Mouse (Mus musculus): ENCODE results near the gene Ambra1. TPM values are rescaled to one million over a fixed set of nuclear protein-coding genes. Genes with fewer than 3 reads are reported as not detected.

The Ambra1 gene
- total and polyA plus RNA-seq, 3 experiments, result 12.7 to 15.3 (median 14.7) TPM

GRCm38 (mm10) chr2:91932160-91932711, 202.3 kb downstream of the Ambra1 start, which contains the start of gene Mdk:
Gene Mdk, minus strand, starts transcription at chr2:91932297.
- Histone ChIP-seq H3K27me3 (ENCODE audit: control insufficient read depth, insufficient read depth, low read length) (no peaks in the 10 kb centered on the region), H3K79me2 (replicated peaks; ENCODE audit: control insufficient read depth, insufficient read depth, low read length) (no peaks in the 10 kb centered on the region), H3K36me3 (ENCODE audit: control insufficient read depth, insufficient read depth, low read length) (no peaks in the 10 kb centered on the region), H3K9ac (ENCODE audit: low read depth, low read length) (peak within 1 kb of the TSS; percentile 62), H3K27ac (no peak within 1 kb of the TSS), H3K4me3 (peak within 1 kb of the TSS; percentile 29; the same call in 1 of the 2 replicates), H3K4me1 (ENCODE audit: control insufficient read depth, insufficient read depth, low read length) (no peaks in the 10 kb centered on the region)
- WGBS, result 28% methylated on average over 15 of the region's 16 CpGs
- intact Hi-C loops (cut with DNase I), result no loop called here
- TF ChIP-seq CTCF (IDR thresholded peaks at IDR 0.05) (no peak), POLR2A (IDR thresholded peaks at IDR 0.05; ENCODE audit: insufficient read depth, low read depth, low read length) (no peak), EP300 (IDR thresholded peaks at IDR 0.05; ENCODE audit: insufficient read depth, low read depth, low read length) (no peak)
- DNase-seq, result peak; percentile 6 to 21

- Histone ChIP-seq H3K27ac (no peak overlapping the region), H3K36me3 (ENCODE audit: control insufficient read depth, insufficient read depth, low read length) (no peaks in the 10 kb centered on the region), H3K27me3 (ENCODE audit: control insufficient read depth, insufficient read depth, low read length) (no peaks in the 10 kb centered on the region), H3K4me3 (no peak overlapping the region), H3K4me1 (ENCODE audit: control insufficient read depth, insufficient read depth, low read length) (no peaks in the 10 kb centered on the region), H3K79me2 (replicated peaks; ENCODE audit: control insufficient read depth, insufficient read depth, low read length) (no peaks in the 10 kb centered on the region), H3K9ac (ENCODE audit: low read depth, low read length) (no peak overlapping the region)
- no peak for TF ChIP-seq EP300 (IDR thresholded peaks at IDR 0.05; ENCODE audit: insufficient read depth, low read depth, low read length)
- peak in 1 of 2 experiments; percentile 2 for DNase-seq
- WGBS, result 40% methylated on average over 6 of the region's 6 CpGs
- intact Hi-C loops (cut with DNase I), result no loop called here
These were observed 202.9 kb downstream of the Ambra1 start for GRCm38 (mm10) chr2:91932737-91933350.

- WGBS, result 83% methylated on average over 9 of the region's 9 CpGs
- TF ChIP-seq POLR2A (IDR thresholded peaks at IDR 0.05; ENCODE audit: insufficient read depth, low read depth, low read length) (no peak), CTCF (IDR thresholded peaks at IDR 0.05) (no peak), EP300 (IDR thresholded peaks at IDR 0.05; ENCODE audit: insufficient read depth, low read depth, low read length) (no peak)
- Histone ChIP-seq H3K27ac (no peak overlapping the region), H3K79me2 (replicated peaks; ENCODE audit: control insufficient read depth, insufficient read depth, low read length) (no peaks in the 10 kb centered on the region), H3K36me3 (ENCODE audit: control insufficient read depth, insufficient read depth, low read length) (no peaks in the 10 kb centered on the region), H3K4me3 (no peak overlapping the region), H3K27me3 (ENCODE audit: control insufficient read depth, insufficient read depth, low read length) (no peaks in the 10 kb centered on the region), H3K4me1 (ENCODE audit: control insufficient read depth, insufficient read depth, low read length) (no peaks in the 10 kb centered on the region), H3K9ac (ENCODE audit: low read depth, low read length) (no peak overlapping the region)
- intact Hi-C loops (cut with DNase I), result no loop called here
- peak in 1 of 2 experiments; percentile 18 for DNase-seq
These were observed 203.5 kb downstream of the Ambra1 start for GRCm38 (mm10) chr2:91933471-91933870.

- no peaks in the 10 kb centered on the region for H3K36me3 ChIP-seq (ENCODE audit: control insufficient read depth, insufficient read depth, low read length)
- no peak overlapping the region for H3K27ac ChIP-seq
These were observed 204.1 kb downstream of the Ambra1 start for GRCm38 (mm10) chr2:91934016-91934415.

GRCm38 (mm10) chr2:91934826-91935525, 205.0 kb downstream of the Ambra1 start:
- no peaks in the 10 kb centered on the region for H3K27me3 ChIP-seq (ENCODE audit: control insufficient read depth, insufficient read depth, low read length)
- H3K4me3 ChIP-seq, result no peak overlapping the region
- H3K27ac ChIP-seq, result no peak overlapping the region
- DNase-seq, result peak in 1 of 2 experiments; percentile 12
- no peaks in the 10 kb centered on the region for H3K36me3 ChIP-seq (ENCODE audit: control insufficient read depth, insufficient read depth, low read length)
- intact Hi-C loops (cut with DNase I), result no loop called here
- H3K79me2 ChIP-seq (replicated peaks; ENCODE audit: control insufficient read depth, insufficient read depth, low read length), result no peaks in the 10 kb centered on the region
- TF ChIP-seq CTCF (IDR thresholded peaks at IDR 0.05), result no peak
- no peak for TF ChIP-seq EP300 (IDR thresholded peaks at IDR 0.05; ENCODE audit: insufficient read depth, low read depth, low read length)
- TF ChIP-seq POLR2A (IDR thresholded peaks at IDR 0.05; ENCODE audit: insufficient read depth, low read depth, low read length), result no peak
- 69% methylated on average over 9 of the region's 9 CpGs for whole genome bisulfite sequencing
- no peak overlapping the region for H3K9ac ChIP-seq (ENCODE audit: low read depth, low read length)
- no peaks in the 10 kb centered on the region for H3K4me1 ChIP-seq (ENCODE audit: control insufficient read depth, insufficient read depth, low read length)

More at GRCm38 (mm10) chr2:91934016-91934415, 204.1 kb downstream of the Ambra1 start:
- TF ChIP-seq POLR2A (IDR thresholded peaks at IDR 0.05; ENCODE audit: insufficient read depth, low read depth, low read length) (no peak), EP300 (IDR thresholded peaks at IDR 0.05; ENCODE audit: insufficient read depth, low read depth, low read length) (no peak), CTCF (IDR thresholded peaks at IDR 0.05) (no peak)
- H3K4me3 ChIP-seq, result no peak overlapping the region
- no peaks in the 10 kb centered on the region for H3K27me3 ChIP-seq (ENCODE audit: control insufficient read depth, insufficient read depth, low read length)
- H3K4me1 ChIP-seq (ENCODE audit: control insufficient read depth, insufficient read depth, low read length), result no peaks in the 10 kb centered on the region
- 51% methylated on average over 8 of the region's 8 CpGs for WGBS
- DNase-seq, result peak in 1 of 2 experiments; percentile 16
- H3K79me2 ChIP-seq (replicated peaks; ENCODE audit: control insufficient read depth, insufficient read depth, low read length), result no peaks in the 10 kb centered on the region
- intact Hi-C loops (cut with DNase I), result no loop called here
- H3K9ac ChIP-seq (ENCODE audit: low read depth, low read length), result no peak overlapping the region

- Histone ChIP-seq H3K4me3 (no peak overlapping the region), H3K79me2 (replicated peaks; ENCODE audit: control insufficient read depth, insufficient read depth, low read length) (no peaks in the 10 kb centered on the region), H3K4me1 (ENCODE audit: control insufficient read depth, insufficient read depth, low read length) (no peaks in the 10 kb centered on the region), H3K36me3 (ENCODE audit: control insufficient read depth, insufficient read depth, low read length) (no peaks in the 10 kb centered on the region), H3K9ac (ENCODE audit: low read depth, low read length) (no peak overlapping the region), H3K27ac (no peak overlapping the region), H3K27me3 (ENCODE audit: control insufficient read depth, insufficient read depth, low read length) (no peaks in the 10 kb centered on the region)
- no peak for DNase-seq
- TF ChIP-seq CTCF (IDR thresholded peaks at IDR 0.05) (no peak), EP300 (IDR thresholded peaks at IDR 0.05; ENCODE audit: insufficient read depth, low read depth, low read length) (no peak), POLR2A (IDR thresholded peaks at IDR 0.05; ENCODE audit: insufficient read depth, low read depth, low read length) (no peak)
- WGBS, result 87% methylated on average over 7 of the region's 7 CpGs
- intact Hi-C loops (cut with DNase I), result no loop called here
These were observed 206.2 kb downstream of the Ambra1 start for GRCm38 (mm10) chr2:91936154-91936553.

Data from heart, adult 2 months (tissue).